Mouse (Mus musculus) kidney, adult 18-20 months (tissue): ENCODE data around the gene Armh4.

ENCODE experiments used
- DNase-seq: peaks from one replicate; pipeline ENCODE4 v3.0.0; 2021

The Armh4 gene

DNA sequence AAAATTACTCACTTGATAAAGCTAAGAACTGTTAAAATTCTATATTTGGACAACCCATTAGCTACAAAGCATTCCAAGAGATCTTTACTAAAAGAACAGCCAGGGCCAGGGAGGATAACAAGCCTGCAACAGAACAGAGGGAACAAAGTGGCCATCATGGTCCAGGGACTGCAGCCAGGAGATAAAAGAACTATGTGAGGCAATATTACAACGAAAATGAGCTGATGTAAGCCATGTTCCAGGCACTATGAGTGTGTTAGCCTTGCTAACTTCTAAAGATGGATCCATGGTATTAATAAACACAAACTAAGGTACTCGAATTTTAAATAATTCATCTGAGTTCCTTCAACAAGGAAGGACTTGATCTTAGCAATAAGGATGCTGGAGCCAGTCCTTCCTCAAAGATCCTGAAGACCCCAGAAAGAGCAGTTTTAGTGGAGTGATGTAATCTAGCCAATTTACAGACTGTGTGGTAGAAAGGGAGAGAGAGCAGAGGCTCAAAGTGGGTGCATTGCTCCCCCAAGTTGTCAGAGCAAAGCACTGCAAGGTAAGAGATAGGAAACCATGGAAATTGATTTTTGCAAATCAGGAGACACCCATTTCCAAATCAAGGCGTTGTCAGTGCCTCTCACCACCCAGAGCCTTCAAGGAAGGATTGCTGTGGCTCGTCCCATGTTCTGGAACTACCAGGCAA, 59.7 kb downstream of the Armh4 start:
- no peak for DNase-seq

- DNase-seq = no peak
Observed at GRCm38 (mm10) chr14:49722782-49723181, 60.4 kb downstream of the Armh4 start.

- DNase-seq = no peak
Observed at GRCm38 (mm10) chr14:49721281-49721680, 61.9 kb downstream of the Armh4 start.

DNA sequence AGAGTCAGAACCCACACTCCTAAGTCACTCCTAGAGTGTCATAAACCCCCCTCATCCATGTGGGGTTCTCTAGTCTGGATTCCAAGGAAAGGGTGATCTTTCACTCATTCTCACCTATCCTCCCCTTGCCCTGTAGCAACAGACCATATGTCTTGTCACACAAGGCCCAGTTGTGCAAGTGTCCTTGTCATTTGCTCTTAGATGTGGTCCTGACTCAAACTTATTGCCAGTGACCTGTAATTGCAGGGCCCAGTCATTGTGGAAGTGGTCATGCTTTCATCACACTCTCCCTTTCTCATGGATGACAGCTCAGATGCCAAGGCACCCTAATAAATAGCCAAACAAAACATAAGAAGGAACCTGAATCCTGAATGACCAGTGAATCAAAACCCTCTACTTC, 63.5 kb downstream of the Armh4 start:
- DNase-seq = no peak

DNA sequence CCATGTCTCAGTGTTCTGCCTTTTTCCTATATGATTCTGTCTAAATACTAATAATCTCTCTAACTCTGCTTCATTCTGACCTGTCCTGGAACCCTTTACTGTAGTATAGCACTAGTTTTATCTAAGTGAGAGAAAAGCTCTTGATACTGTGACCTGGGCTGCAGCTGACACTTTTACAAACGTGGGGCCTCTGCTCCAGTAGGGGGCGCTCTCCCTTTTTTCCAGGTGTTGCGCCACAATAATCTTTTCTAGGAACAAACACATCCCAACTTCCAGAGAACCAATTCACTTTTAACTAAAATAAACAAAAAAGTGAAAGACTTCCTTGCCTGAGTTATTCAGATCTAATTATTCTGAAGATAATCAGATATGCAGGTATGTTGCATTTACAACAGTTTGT, 72.2 kb downstream of the Armh4 start:
- DNase-seq = peak; percentile 6

DNA sequence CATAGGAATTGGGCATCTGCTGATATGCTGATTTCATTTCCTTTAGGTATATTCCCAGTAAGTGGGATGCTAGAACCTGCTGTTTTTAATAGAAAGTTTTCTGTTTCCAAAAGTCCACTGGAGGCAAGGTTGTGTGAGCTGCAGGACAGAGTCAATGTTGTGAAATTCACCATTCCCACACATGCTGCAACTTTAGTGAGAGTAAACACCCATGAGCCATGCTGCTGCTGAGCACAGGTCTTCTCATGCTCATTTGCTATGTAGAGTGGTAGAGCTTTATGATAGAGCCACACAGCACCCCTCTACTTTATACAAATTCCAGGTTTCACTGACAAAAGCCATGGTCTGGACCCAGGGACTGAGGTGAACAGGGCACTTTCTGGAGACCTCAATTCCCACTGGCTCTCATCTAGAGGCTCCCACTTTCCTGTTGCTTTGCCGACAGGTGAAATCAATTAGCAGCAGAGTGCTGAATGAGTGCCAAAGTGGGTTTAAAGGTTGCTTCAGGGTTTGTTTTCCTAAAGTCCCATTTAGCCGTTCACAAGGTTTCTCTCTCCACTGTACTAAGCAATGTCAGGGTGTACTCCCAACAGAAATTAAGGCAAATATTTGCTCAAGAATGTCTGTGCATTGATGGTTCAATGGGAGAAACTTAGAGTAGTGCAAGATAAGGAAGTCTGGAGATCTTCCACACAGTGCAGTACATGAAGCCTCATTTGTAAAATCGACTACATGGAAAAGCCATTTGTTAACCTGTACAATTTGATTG, 79.6 kb downstream of the Armh4 start:
- DNase-seq = no peak

DNA sequence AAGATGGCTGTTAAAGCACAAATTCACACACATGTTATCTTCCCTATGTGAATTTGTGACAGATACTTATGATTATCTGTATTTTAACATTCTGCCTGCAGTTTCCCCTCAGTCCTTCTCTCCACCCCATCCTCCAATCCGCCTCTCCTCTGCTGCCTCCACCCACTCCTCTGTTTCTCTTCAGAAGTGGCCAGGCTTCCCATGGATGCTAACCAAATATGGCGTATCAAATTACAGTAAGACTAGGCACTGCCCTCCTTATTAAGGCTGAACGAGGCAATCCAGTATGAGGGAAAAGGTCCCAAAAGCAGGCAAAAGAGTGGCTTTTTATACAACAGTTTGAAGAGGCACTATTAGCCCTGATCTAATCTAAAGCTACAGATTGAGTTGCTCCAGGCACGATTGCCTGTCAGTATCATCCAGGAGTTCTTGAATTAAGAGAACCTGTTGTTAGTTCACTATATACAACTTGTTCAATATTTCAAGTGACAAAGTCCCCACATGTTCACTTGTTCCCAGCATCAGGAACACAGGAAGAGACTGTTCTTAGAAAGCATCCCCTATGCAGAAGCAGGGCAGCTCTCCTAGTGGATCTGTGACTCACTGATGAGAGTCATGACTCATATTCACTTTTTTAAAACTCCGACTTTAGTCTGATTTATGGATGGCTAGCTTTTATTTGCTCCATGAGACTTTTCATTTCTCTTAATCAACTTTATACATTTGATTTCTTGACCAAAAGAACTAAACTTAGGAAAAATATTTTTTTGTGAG, 103.5 kb downstream of the Armh4 start:
- DNase-seq = no peak

DNA sequence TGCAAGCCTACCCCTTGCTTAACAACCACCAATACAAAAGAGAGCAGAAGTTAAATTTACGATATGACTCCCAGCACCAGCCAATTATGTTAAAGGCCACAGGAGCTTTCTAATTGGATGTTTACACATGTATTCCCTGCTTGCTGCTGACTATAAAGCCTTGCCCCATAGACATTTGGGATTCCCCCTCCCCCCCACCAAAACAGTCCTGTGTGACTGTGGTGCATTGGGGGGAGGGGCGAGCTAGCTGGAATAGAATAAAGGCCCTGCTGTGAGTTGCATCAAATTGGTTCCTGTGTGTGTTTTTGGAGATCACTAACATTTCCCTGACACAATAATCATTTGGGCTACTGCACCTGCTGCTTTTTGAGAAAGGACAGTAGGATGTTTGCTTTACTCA, 106.6 kb downstream of the Armh4 start:
- no peak for DNase-seq

DNA sequence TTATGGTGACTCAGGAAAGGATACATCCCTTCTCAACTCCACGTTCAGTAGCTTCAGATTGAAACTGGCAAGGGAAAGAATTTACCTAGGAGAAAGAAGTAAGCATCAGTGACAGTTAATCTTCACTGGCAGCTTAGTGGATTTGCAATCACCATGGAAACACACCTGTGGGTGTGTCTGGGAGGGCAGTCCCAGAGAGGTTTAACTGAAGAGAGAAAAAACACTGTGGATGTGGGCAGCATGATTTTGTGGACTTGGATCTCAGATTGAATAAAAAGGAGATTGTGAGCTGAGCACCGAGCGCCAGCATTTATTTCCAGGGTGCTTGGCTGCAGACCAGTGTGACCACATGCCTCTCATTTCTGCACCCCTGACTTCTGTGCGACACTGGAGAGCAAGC, 122.7 kb downstream of the Armh4 start:
- no peak for DNase-seq

DNA sequence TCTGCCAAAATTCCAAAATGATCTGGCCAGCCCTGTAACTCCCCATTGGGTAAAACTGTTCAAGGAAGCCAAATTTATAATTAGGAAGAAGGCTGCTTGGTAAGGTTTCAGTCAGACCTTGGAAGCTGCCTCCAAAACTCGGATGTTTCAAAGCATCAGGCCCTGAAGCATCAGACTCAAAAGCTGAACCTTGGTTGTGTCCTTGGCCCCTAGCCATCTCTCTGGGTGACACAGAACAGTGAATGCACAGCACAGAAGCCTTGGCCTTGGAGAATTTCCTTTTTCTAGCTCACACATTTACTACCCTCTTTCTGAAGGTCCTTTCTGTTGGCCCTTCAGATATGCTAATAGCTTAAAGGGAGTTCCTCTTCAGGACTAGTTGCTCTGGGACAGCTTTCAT, 134.0 kb downstream of the Armh4 start:
- DNase-seq = no peak

DNA sequence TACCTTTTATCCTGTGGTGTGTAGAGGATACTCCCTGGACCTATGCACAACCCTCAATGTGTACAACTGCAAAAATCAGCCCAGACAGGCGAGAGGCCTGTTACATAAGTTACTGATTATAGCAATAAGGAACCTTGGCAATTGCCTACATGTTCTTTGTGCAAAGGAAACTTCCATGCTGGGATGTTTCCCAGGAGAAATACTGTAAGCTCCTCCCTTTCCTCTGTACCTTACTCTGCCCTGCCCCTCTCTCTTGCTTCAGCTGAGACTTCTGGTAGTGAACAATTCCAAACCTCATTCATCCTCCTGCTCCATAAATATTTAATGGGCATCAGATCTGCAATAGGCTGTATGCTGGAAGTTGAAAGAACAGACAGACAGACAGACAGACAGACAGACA, 145.8 kb downstream of the Armh4 start:
- DNase-seq = no peak

GRCm38 (mm10) chr14:49626055-49626454, 157.1 kb downstream of the Armh4 start:
- no peak for DNase-seq
